Mouse (Mus musculus) kidney, adult 2 months (tissue): ENCODE measurements around the gene Elovl2.

Experiments
- CTCF ChIP-seq: fragments of 200-500 bp; conservative IDR thresholded peaks from 2 replicates; pipeline ENCODE4 v1.5.1; 2011; ENCODE audit warnings: low read depth, mild to moderate bottlenecking, control low read depth, low read length, moderate library complexity, mixed read lengths; ENCODE audit not compliant: insufficient read depth, insufficient read length
- POLR2A ChIP-seq: fragments of 200-500 bp; IDR thresholded peaks from one replicate; pipeline ENCODE4 v1.6.1; 2011; ENCODE audit warnings: low read depth, low read length, control low read depth

DNA sequence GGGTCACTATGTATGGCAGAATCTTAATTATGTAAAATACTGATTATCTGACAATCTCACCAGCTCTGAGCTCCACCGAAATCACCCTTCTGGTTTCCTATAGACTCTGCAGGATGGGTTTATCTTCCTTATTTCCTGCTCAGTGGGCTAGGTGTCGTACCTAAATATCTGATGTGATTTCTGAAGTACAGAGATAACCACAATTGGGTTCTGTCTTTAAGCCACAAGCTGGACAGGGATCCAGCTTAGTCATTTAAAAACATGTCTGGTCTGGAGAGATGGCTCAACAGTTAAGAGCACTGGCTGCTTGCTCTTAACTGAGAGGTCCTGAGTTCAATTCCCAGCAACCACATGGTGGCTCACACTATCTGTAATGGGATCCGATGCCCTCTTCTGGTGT is 36.8 kb upstream of the Elovl2 start:
- no peak for TF ChIP-seq CTCF
- TF ChIP-seq POLR2A, result no peak
